Mouse (Mus musculus): ENCODE measurements around the gene Crocc. TPM values are rescaled to one million over a fixed set of nuclear protein-coding genes. Genes with fewer than 3 reads are reported as not detected.

The Crocc gene
- polyA plus RNA-seq, 1 experiment from 2014 or later: 8.3 TPM

GRCm38 (mm10) chr4:140992215-140992614, 68.1 kb downstream of the Crocc start:
- no peak overlapping the region for H3K9ac ChIP-seq (replicated peaks)
- H3K4me3 ChIP-seq: no peak overlapping the region
- WGBS: 79% methylated on average over 20 of the region's 20 CpGs
- peaks cover 27% of the 10 kb centered on the region for H3K4me1 ChIP-seq
- peaks cover 50% of the 10 kb centered on the region for H3K36me3 ChIP-seq
- H3K4me2 ChIP-seq (replicated peaks): no peak overlapping the region
- no peaks in the 10 kb centered on the region for H3K9me3 ChIP-seq
- ATAC-seq (replicated peaks): no peak
- H3K27me3 ChIP-seq: no peaks in the 10 kb centered on the region
- no peak overlapping the region for H3K27ac ChIP-seq (replicated peaks)

GRCm38 (mm10) chr4:140989447-140989846, 70.9 kb downstream of the Crocc start:
- Histone ChIP-seq H3K4me1 (peaks cover 35% of the 10 kb centered on the region), H3K4me3 (no peak overlapping the region), H3K9ac (replicated peaks) (no peak overlapping the region), H3K27ac (replicated peaks) (no peak overlapping the region), H3K27me3 (no peaks in the 10 kb centered on the region), H3K9me3 (no peaks in the 10 kb centered on the region), H3K36me3 (peaks cover 23% of the 10 kb centered on the region), H3K4me2 (replicated peaks) (no peak overlapping the region)
- ATAC-seq (replicated peaks): no peak
- 93% methylated on average over 14 of the region's 14 CpGs for WGBS

DNA sequence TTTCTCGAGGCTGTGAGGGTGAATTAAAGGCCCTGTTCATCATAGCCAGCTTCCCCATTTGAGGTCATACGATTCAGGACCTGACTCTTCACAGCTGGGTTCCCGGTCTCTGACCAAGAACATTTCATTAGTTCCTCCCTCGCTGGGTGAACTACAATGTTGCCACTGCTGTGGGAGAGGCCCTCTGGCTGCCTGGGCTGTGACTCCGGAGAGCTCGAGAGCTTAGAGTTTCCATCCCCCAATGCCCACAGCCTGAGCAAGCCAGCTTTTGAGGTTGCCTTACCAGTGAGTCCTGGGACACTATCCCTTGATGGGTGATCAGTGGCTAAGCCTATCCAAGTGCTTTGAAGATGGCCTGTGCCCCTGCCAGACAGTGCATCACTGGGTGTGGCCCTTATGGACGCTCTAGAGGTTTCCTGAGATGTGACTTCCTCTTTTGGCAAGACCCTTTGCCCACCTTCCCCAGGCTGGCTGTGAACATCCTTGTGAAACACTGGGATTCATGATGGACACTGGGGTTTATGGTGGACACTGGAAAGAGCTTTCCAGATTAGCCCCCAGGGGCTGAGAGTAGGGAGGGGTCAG, 71.6 kb downstream of the Crocc start:
- Histone ChIP-seq H3K9me3 (no peaks in the 10 kb centered on the region), H3K27ac (replicated peaks) (no peak overlapping the region), H3K9ac (replicated peaks) (no peak overlapping the region; the same call in 1 of the 2 replicates), H3K4me1 (peaks cover 35% of the 10 kb centered on the region), H3K27me3 (no peaks in the 10 kb centered on the region), H3K36me3 (peaks cover 16% of the 10 kb centered on the region), H3K4me2 (replicated peaks) (peak overlapping the region; percentile 78; the same call in 1 of the 2 replicates), H3K4me3 (no peak overlapping the region)
- WGBS: 54% methylated on average over 7 of the region's 7 CpGs
- no peak for ATAC-seq (replicated peaks)

DNA sequence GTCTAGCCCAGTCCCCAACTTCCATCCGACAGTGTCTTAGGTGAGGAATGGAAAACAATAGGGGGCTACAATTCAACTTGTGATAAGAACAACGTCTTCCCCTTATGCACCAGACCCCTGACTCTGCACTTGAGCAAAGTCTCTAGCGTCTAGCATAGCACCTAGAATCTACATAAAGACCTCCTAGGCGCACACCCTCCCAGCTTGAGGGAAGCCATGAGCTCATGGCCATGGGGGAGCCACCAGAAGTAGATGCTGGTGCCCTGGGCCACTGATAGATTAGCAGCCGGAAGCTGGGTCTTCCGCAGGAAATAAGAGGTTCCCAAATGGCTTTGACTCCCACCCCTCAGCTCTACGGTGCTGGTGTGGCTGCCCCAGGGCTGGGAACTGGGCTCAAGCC, 72.9 kb downstream of the Crocc start:
- peak overlapping the region; percentile 100 for H3K9ac ChIP-seq (replicated peaks)
- ATAC-seq (replicated peaks): peak; percentile 6; the same call in 1 of the 2 replicates
- H3K4me2 ChIP-seq (replicated peaks): peak overlapping the region; percentile 78
- H3K27ac ChIP-seq (replicated peaks): peak overlapping the region; percentile 81; the same call in 1 of the 2 replicates
- WGBS: 38% methylated on average over 7 of the region's 7 CpGs
- peaks cover 40% of the 10 kb centered on the region for H3K4me1 ChIP-seq
- peaks cover 5% of the 10 kb centered on the region for H3K36me3 ChIP-seq
- no peaks in the 10 kb centered on the region for H3K9me3 ChIP-seq
- peak overlapping the region; percentile 98 for H3K4me3 ChIP-seq
- H3K27me3 ChIP-seq: no peaks in the 10 kb centered on the region

- peak within 1 kb of the TSS; percentile 100 for H3K9ac ChIP-seq (replicated peaks)
- peak within 1 kb of the TSS; percentile 78 for H3K4me2 ChIP-seq (replicated peaks)
- H3K27me3 ChIP-seq: no peaks in the 10 kb centered on the region
- peak within 1 kb of the TSS; percentile 98 for H3K4me3 ChIP-seq
- peaks cover 40% of the 10 kb centered on the region for H3K4me1 ChIP-seq
- peak within 1 kb of the TSS; percentile 81 for H3K27ac ChIP-seq (replicated peaks)
- ATAC-seq (replicated peaks): peak; percentile 91
- no peaks in the 10 kb centered on the region for H3K9me3 ChIP-seq
- no peaks in the 10 kb centered on the region for H3K36me3 ChIP-seq
- under 1% methylated on average over 58 of the region's 58 CpGs for WGBS
Observed at GRCm38 (mm10) chr4:140986711-140987395, 73.5 kb downstream of the Crocc start, which contains the start of gene Atp13a2. Gene Atp13a2, plus strand, starts transcription at chr4:140986873.

- Histone ChIP-seq H3K27ac (replicated peaks) (peak overlapping the region; percentile 81), H3K4me3 (peak overlapping the region; percentile 98), H3K4me1 (peaks cover 40% of the 10 kb centered on the region), H3K36me3 (no peaks in the 10 kb centered on the region), H3K4me2 (replicated peaks) (peak overlapping the region; percentile 78), H3K9me3 (no peaks in the 10 kb centered on the region), H3K9ac (replicated peaks) (peak overlapping the region; percentile 100), H3K27me3 (no peaks in the 10 kb centered on the region)
- peak; percentile 41 for ATAC-seq (replicated peaks)
- 21% methylated on average over 15 of the region's 15 CpGs for WGBS
Observed at GRCm38 (mm10) chr4:140986024-140986710, 74.2 kb downstream of the Crocc start.

DNA sequence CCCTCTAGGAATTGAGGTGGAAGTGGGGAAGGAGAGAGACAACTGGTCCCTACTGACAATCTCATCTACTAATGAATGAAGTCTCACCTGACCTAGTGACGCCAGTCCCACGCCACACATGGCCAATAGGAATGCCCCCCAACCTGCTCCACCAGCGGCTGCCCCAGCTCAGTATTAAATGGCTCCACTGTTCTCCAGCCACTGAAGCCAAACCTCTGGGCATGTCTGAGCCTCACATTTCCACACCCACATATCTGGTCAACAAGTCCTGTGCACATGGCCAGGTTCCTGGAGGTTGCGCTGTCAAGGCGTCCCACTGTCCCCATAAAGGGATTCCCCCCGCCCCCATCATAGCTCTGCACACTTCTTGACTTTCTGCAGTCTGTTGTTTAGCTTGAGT, 75.8 kb downstream of the Crocc start:
- H3K4me3 ChIP-seq: no peak overlapping the region
- 93% methylated on average over 6 of the region's 6 CpGs for WGBS
- H3K4me2 ChIP-seq (replicated peaks): no peak overlapping the region
- ATAC-seq (replicated peaks): no peak
- no peak overlapping the region for H3K27ac ChIP-seq (replicated peaks)
- H3K9ac ChIP-seq (replicated peaks): no peak overlapping the region
- H3K4me1 ChIP-seq: peaks cover 36% of the 10 kb centered on the region
- H3K27me3 ChIP-seq: no peaks in the 10 kb centered on the region
- H3K9me3 ChIP-seq: no peaks in the 10 kb centered on the region
- H3K36me3 ChIP-seq: peaks cover 4% of the 10 kb centered on the region

GRCm38 (mm10) chr4:140983442-140983841, 76.9 kb downstream of the Crocc start:
- Histone ChIP-seq H3K4me2 (replicated peaks) (no peak overlapping the region), H3K27me3 (no peaks in the 10 kb centered on the region), H3K9ac (replicated peaks) (no peak overlapping the region), H3K9me3 (no peaks in the 10 kb centered on the region), H3K27ac (replicated peaks) (peak overlapping the region; percentile 37), H3K36me3 (peaks cover 13% of the 10 kb centered on the region), H3K4me3 (no peak overlapping the region), H3K4me1 (peaks cover 25% of the 10 kb centered on the region)
- 14% methylated on average over 9 of the region's 9 CpGs for WGBS
- no peak for ATAC-seq (replicated peaks)

DNA sequence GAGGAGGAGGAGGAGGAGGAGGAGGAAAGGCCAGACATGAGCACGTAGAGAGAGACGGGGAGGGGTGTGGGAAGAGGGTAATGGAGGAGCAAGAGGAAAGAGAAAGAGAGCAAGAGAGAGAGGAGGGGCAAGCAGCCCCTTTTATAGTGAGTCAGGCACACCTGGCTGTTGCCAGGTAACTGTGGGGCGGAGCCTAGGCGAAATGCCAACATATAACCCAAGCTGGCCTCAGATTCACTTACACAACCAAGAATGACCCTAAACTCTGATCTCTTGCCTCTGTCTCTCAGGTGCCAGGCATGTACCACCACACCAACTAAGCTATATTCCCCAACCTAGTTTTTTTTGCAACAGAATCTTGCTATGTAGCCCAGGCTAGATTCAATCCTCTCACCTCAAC, 77.5 kb downstream of the Crocc start:
- peaks cover 19% of the 10 kb centered on the region for H3K4me1 ChIP-seq
- no peaks in the 10 kb centered on the region for H3K9me3 ChIP-seq
- 40% methylated on average over 4 of the region's 4 CpGs for WGBS
- no peak overlapping the region for H3K9ac ChIP-seq (replicated peaks)
- H3K27ac ChIP-seq (replicated peaks): 0 out of 2 replicates have a peak overlapping the region, but pooled peaks have one; percentile 37
- H3K36me3 ChIP-seq: peaks cover 18% of the 10 kb centered on the region
- H3K27me3 ChIP-seq: no peaks in the 10 kb centered on the region
- ATAC-seq (replicated peaks): no peak
- no peak overlapping the region for H3K4me2 ChIP-seq (replicated peaks)
- H3K4me3 ChIP-seq: no peak overlapping the region

GRCm38 (mm10) chr4:140981605-140982004, 78.7 kb downstream of the Crocc start:
- Histone ChIP-seq H3K9me3 (no peaks in the 10 kb centered on the region), H3K4me1 (peaks cover 11% of the 10 kb centered on the region), H3K27me3 (no peaks in the 10 kb centered on the region), H3K9ac (replicated peaks) (no peak overlapping the region), H3K4me2 (replicated peaks) (no peak overlapping the region), H3K4me3 (no peak overlapping the region), H3K36me3 (peaks cover 27% of the 10 kb centered on the region), H3K27ac (replicated peaks) (no peak overlapping the region)
- WGBS: 83% methylated on average over 2 of the region's 2 CpGs
- no peak for ATAC-seq (replicated peaks)

DNA sequence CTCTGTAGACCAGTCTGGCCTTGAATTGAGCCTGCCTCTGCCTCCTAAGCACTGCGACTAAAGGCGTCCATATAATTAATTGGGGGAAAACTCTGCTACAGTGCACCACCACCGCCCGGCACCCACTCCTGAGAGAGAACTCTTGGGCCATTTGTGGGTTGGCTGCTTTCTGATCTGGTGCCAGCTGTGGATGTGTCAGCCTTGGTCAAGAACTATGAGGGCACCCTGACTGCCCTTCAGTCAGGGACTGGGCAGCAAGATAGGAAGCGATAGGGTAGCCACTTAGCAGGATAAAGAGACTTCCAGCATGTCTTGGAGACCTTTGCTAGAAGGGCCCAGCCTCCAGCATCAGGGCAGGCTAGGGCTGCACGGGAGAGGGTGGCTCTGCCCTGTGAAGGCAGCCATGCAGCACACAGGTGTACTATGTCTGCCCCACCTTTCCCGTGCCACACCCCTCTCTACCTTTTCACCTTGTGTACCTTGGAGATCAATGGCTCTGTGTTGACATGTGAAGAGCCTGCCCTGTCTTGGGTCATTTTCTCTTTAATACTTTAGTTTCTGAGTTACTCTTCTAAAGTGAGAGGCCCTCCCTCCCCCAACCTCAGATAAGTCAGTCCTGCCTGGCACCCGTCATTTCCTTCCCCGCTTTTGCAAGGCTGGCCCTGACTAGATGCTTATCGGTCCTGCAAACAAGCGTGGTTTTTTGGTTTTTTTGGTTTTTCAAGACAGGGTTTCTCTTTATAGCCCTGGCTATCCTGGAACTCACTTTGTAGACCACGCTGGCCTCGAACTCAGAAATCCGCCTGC, 82.3 kb downstream of the Crocc start:
- H3K36me3 ChIP-seq: peaks cover 59% of the 10 kb centered on the region
- WGBS: 94% methylated on average over 14 of the region's 14 CpGs
- H3K4me3 ChIP-seq: no peak overlapping the region
- no peaks in the 10 kb centered on the region for H3K9me3 ChIP-seq
- no peaks in the 10 kb centered on the region for H3K4me1 ChIP-seq
- H3K27me3 ChIP-seq: no peaks in the 10 kb centered on the region
- no peak overlapping the region for H3K4me2 ChIP-seq (replicated peaks)
- no peak overlapping the region for H3K27ac ChIP-seq (replicated peaks)
- ATAC-seq (replicated peaks): no peak
- H3K9ac ChIP-seq (replicated peaks): no peak overlapping the region

Data from forebrain, embryonic 15.5 days (tissue).